Mouse (Mus musculus): Measurements from ENCODE around the gene Gimap9. TPM values are rescaled to one million over a fixed set of nuclear protein-coding genes. Genes with fewer than 3 reads are reported as not detected.

The Gimap9 gene
- polyA plus RNA-seq, 1 experiment from 2014 or later, result 1.8 TPM

DNA sequence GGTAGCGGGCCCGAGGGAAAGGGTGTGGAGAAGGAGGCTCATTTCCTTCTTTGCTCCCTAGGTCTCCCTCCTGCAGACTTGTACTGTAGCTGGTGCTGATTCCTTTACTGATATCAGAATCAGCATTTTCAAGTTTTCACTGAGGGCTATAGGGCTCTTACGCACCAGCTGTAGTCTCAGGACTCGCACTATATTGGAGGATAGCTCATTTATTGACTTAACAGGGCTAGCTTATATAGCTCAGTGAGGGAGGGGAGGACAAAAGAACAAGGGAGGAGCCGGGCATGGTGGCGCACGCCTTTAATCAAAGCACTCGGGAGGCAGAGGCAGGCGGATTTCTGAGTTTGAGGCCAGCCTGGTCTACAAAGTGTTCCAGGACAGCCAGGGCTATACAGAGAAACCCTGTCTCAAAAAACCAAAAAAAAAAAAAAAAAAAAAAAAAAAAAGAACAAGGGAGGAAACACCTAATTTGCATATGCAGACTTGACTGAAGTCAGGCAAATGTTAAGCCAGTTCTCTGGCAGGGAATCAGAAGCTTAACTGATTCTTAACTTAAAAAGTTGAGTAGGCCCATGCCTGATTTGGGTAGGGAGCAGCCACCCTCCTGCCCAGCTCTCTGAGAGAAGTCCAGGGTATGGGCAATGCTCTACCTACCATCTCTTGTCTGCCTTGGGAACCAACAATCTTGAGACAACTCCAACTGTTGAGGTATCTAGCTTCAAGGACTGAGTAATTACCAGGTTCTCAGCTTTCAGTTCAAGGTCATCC is 1.5 kb upstream of the Gimap9 start:
- no peak overlapping the region for H3K27ac ChIP-seq (ENCODE audit: low read depth, low read length)
- no peak overlapping the region for H3K4me2 ChIP-seq (ENCODE audit: low read length)
- no peaks in the 10 kb centered on the region for H3K36me3 ChIP-seq (ENCODE audit: control insufficient read depth, insufficient read depth, low read length)
- H3K4me1 ChIP-seq (ENCODE audit: control insufficient read depth, insufficient read depth, low read depth, low read length), result no peaks in the 10 kb centered on the region
- no peak for ATAC-seq
- WGBS, result 95% methylated on average over 9 of the region's 9 CpGs
- H3K9me3 ChIP-seq (ENCODE audit: control insufficient read depth, low read length), result no peaks in the 10 kb centered on the region
- H3K27me3 ChIP-seq (replicated peaks; ENCODE audit: control insufficient read depth, insufficient read depth, low read length), result no peaks in the 10 kb centered on the region
- H3K4me3 ChIP-seq (ENCODE audit: low read length), result no peak overlapping the region
- no peak overlapping the region for H3K9ac ChIP-seq (ENCODE audit: low read depth, low read length)

DNA sequence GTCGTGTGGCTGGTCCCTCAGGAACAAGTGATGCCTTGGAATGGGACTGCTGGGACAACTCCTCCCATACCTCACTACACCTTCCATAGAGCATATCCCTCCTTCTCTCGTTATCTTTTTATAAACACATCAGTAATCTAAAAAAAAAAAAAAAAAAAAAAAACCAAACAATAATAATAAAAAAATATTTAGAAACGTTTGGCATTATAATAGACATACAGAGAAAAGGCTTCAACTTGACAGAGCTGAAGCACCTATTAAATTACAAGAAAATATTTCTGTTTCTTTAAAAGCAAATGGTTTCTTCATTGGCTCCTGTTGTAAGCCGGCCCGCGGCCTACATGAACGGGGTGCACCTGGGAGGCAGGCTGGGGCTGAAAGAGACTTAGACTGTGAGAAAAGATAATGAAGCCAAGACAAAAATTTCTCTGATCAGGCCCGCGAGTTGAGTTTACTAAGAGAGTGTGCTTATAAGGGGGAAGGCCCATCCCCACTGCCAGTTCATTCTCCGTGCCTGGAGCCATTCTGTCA is 464 bp upstream of the Gimap9 start:
- WGBS, result 49% methylated on average over 10 of the region's 10 CpGs
- Histone ChIP-seq H3K27ac (ENCODE audit: low read depth, low read length) (no peak overlapping the region), H3K9ac (ENCODE audit: low read depth, low read length) (no peak overlapping the region), H3K4me3 (ENCODE audit: low read length) (no peak overlapping the region), H3K27me3 (replicated peaks; ENCODE audit: control insufficient read depth, insufficient read depth, low read length) (no peaks in the 10 kb centered on the region), H3K36me3 (ENCODE audit: control insufficient read depth, insufficient read depth, low read length) (no peaks in the 10 kb centered on the region), H3K9me3 (ENCODE audit: control insufficient read depth, low read length) (no peaks in the 10 kb centered on the region), H3K4me1 (ENCODE audit: control insufficient read depth, insufficient read depth, low read depth, low read length) (no peaks in the 10 kb centered on the region), H3K4me2 (ENCODE audit: low read length) (peak overlapping the region; percentile 37)
- no peak for ATAC-seq

DNA sequence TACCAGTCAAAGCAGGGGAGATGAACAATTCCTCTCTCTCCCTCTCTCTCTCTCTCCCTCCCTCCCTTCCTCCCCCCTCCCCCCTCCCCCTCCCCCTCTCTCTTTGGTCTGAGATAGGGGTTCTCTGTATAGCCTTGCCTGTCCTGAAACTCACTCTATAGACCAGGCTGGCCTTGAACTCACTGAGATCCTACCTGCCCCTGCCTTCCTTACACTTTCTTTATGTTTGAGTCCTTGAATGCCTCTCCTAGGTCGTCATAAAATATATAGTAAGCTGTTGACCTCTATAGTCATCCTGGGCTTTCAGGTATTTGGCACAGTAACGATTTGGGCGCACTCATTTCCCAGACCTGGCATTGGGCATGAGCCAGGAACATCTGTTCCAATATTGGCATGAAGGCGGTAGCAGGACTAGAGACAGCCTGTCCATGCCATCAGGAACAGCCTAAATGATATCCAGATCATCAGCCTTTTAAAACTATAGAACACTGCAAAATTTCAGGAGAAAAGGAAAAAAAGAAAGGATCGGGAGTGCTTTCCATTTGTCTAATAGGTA is 1.0 kb downstream of the Gimap9 start:
- Histone ChIP-seq H3K27me3 (replicated peaks; ENCODE audit: control insufficient read depth, insufficient read depth, low read length) (no peaks in the 10 kb centered on the region), H3K9me3 (ENCODE audit: control insufficient read depth, low read length) (no peaks in the 10 kb centered on the region), H3K36me3 (ENCODE audit: control insufficient read depth, insufficient read depth, low read length) (no peaks in the 10 kb centered on the region), H3K9ac (ENCODE audit: low read depth, low read length) (no peak overlapping the region), H3K4me3 (ENCODE audit: low read length) (no peak overlapping the region), H3K4me1 (ENCODE audit: control insufficient read depth, insufficient read depth, low read depth, low read length) (no peaks in the 10 kb centered on the region), H3K4me2 (ENCODE audit: low read length) (no peak overlapping the region), H3K27ac (ENCODE audit: low read depth, low read length) (no peak overlapping the region)
- 74% methylated on average over 5 of the region's 5 CpGs for WGBS
- ATAC-seq, result no peak

DNA sequence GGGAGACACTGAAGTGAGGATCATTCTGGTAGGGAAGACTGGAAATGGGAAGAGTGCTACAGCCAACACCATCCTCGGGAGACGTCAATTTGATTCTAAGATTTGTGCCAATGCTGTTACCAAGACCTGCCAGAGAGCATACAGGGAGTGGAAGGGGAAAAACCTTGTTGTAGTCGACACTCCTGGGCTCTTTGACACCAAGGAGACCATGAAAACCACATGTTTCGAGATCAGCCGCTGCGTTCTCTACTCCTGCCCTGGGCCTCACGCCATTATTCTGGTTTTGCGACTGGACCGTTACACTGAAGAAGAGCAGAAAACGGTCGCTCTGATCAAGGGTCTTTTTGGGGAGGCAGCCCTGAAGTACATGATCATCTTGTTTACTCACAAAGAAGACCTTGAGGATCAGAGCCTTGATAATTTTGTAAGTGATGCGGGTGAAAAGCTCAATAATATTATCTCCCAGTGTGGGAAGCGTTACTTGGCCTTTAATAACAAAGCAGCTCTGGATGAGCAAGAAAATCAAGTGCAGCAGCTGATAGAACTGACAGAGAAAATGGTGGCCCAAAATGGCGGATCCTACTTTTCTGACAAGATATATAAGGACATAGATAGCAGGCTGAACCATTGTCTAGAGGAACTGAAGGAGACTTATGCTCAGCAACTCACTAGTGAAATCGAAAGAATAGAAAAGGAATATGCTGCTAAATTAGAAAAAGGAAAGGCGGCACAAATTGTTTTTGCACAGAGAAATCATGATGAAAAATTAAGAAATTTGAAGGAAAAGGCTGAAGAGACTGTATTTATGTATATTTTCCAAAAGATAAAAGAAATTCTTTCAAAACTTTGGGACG is 1.8 kb downstream of the Gimap9 start:
- no peak for ATAC-seq

DNA sequence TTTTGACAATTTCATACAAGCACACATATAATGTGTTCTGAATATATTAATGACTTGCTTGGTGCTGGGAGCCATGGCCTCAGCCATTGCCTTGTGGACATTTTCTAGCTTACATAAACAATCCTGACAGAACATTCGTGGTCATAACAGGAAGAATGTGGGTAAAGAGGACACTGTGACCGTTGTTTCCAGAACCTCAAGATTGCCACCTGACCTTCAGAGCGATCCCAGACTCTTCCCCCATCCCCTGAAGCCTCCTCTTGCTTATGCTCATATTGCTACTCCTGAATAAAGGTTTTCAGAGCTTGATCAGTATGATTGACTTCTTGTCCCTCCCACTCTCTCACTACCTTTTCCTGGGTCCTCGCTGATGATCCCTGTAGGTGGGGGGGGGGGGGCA is 2.5 kb downstream of the Gimap9 start:
- no peak overlapping the region for H3K4me2 ChIP-seq (ENCODE audit: low read length)
- no peaks in the 10 kb centered on the region for H3K4me1 ChIP-seq (ENCODE audit: control insufficient read depth, insufficient read depth, low read depth, low read length)
- H3K36me3 ChIP-seq (ENCODE audit: control insufficient read depth, insufficient read depth, low read length), result no peaks in the 10 kb centered on the region
- 86% methylated on average over 4 of the region's 4 CpGs for WGBS
- no peak overlapping the region for H3K9ac ChIP-seq (ENCODE audit: low read depth, low read length)
- ATAC-seq, result no peak
- H3K4me3 ChIP-seq (ENCODE audit: low read length), result no peak overlapping the region
- H3K27ac ChIP-seq (ENCODE audit: low read depth, low read length), result no peak overlapping the region
- no peaks in the 10 kb centered on the region for H3K27me3 ChIP-seq (replicated peaks; ENCODE audit: control insufficient read depth, insufficient read depth, low read length)
- H3K9me3 ChIP-seq (ENCODE audit: control insufficient read depth, low read length), result no peaks in the 10 kb centered on the region

More for the DNA sequence above, 1.8 kb downstream of the Gimap9 start:
- Histone ChIP-seq H3K36me3 (ENCODE audit: control insufficient read depth, insufficient read depth, low read length) (no peaks in the 10 kb centered on the region), H3K4me2 (ENCODE audit: low read length) (no peak overlapping the region), H3K27ac (ENCODE audit: low read depth, low read length) (no peak overlapping the region), H3K4me3 (ENCODE audit: low read length) (no peak overlapping the region), H3K27me3 (replicated peaks; ENCODE audit: control insufficient read depth, insufficient read depth, low read length) (no peaks in the 10 kb centered on the region), H3K9ac (ENCODE audit: low read depth, low read length) (no peak overlapping the region), H3K9me3 (ENCODE audit: control insufficient read depth, low read length) (no peaks in the 10 kb centered on the region), H3K4me1 (ENCODE audit: control insufficient read depth, insufficient read depth, low read depth, low read length) (no peaks in the 10 kb centered on the region)
- WGBS, result 93% methylated on average over 17 of the region's 17 CpGs

DNA sequence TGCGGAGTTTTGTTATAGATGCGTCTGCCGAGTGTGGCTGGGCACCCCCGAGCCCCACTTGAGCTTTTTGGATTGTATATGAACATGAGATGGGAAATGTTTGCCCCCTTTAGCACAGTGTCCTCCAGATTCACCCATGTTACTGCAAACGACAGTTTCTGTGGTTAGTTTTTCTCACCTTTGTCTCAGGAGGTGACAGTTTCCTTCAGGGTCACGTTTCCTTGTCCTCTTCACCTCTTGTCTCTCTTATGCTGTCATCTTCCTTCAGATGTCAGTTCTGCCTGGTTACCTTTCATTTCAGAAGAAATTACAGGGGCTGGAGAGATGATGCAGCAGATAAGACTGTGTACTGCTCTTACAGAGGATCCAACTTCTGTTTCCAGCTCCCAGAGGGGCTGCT is 3.8 kb downstream of the Gimap9 start:
- no peak overlapping the region for H3K9ac ChIP-seq (ENCODE audit: low read depth, low read length)
- no peak overlapping the region for H3K4me2 ChIP-seq (ENCODE audit: low read length)
- no peak overlapping the region for H3K4me3 ChIP-seq (ENCODE audit: low read length)
- 87% methylated on average over 6 of the region's 6 CpGs for WGBS
- no peak overlapping the region for H3K27ac ChIP-seq (ENCODE audit: low read depth, low read length)
- ATAC-seq, result no peak
- no peaks in the 10 kb centered on the region for H3K4me1 ChIP-seq (ENCODE audit: control insufficient read depth, insufficient read depth, low read depth, low read length)
- H3K9me3 ChIP-seq (ENCODE audit: control insufficient read depth, low read length), result no peaks in the 10 kb centered on the region
- H3K36me3 ChIP-seq (ENCODE audit: control insufficient read depth, insufficient read depth, low read length), result no peaks in the 10 kb centered on the region
- no peaks in the 10 kb centered on the region for H3K27me3 ChIP-seq (replicated peaks; ENCODE audit: control insufficient read depth, insufficient read depth, low read length)

DNA sequence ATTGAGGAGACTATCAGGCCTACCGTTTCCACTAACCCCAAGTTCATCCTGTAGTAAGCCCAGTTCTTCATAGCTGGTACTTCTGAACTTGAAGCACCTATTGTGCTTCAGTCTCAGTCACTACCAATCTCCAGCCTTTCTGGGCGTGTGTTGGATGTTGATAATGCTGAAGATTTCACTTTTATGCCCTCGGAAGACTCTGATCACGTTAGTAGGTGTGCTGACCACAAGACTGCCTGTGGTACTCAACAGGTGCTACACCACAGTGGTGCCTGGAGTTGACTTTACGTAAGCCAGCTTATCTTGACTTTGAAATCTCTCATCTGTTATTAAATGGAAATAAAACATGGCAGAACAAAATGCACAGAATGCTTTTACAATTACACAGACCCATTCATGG is 4.5 kb downstream of the Gimap9 start:
- no peaks in the 10 kb centered on the region for H3K4me1 ChIP-seq (ENCODE audit: control insufficient read depth, insufficient read depth, low read depth, low read length)
- H3K36me3 ChIP-seq (ENCODE audit: control insufficient read depth, insufficient read depth, low read length), result no peaks in the 10 kb centered on the region
- H3K9ac ChIP-seq (ENCODE audit: low read depth, low read length), result no peak overlapping the region
- no peak overlapping the region for H3K4me3 ChIP-seq (ENCODE audit: low read length)
- no peaks in the 10 kb centered on the region for H3K9me3 ChIP-seq (ENCODE audit: control insufficient read depth, low read length)
- no peak overlapping the region for H3K4me2 ChIP-seq (ENCODE audit: low read length)
- H3K27me3 ChIP-seq (replicated peaks; ENCODE audit: control insufficient read depth, insufficient read depth, low read length), result no peaks in the 10 kb centered on the region
- no peak for ATAC-seq
- no peak overlapping the region for H3K27ac ChIP-seq (ENCODE audit: low read depth, low read length)
- WGBS, result 82% methylated on average over 5 of the region's 5 CpGs

DNA sequence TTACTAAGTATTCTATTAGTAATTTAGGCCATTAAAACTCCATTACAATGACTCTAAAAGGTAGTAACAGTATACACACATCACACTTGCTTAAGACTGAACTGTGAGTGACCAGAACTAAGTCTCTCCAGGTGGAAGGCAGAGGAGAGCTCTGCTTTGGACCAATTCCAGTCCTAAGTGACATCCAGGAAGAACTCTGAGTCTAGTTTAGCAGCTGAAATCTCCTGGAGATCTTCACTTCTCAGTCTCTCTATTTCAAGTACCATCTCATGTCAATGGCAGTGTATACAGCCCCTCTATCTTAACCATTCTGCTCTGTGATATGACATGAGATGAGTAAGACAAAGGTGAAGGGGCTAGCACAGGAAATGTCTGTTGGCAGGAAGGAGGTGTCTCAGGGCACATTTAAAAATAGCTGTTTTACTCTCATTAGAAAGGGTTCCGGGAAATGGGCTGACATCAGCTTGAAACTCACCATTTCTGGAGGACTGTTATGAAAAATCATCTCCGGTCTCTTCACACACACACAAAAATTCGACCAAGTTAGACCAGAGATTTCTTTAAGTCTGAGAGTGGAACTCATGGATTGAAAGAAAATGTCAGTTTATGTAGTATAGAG is 5.7 kb downstream of the Gimap9 start:
- Histone ChIP-seq H3K27me3 (replicated peaks; ENCODE audit: control insufficient read depth, insufficient read depth, low read length) (no peaks in the 10 kb centered on the region), H3K9ac (ENCODE audit: low read depth, low read length) (no peak overlapping the region), H3K27ac (ENCODE audit: low read depth, low read length) (no peak overlapping the region), H3K4me3 (ENCODE audit: low read length) (no peak overlapping the region), H3K4me1 (ENCODE audit: control insufficient read depth, insufficient read depth, low read depth, low read length) (no peaks in the 10 kb centered on the region), H3K9me3 (ENCODE audit: control insufficient read depth, low read length) (no peaks in the 10 kb centered on the region), H3K36me3 (ENCODE audit: control insufficient read depth, insufficient read depth, low read length) (no peaks in the 10 kb centered on the region), H3K4me2 (ENCODE audit: low read length) (no peak overlapping the region)
- 74% methylated on average over 3 of the region's 3 CpGs for WGBS
- ATAC-seq, result no peak

DNA sequence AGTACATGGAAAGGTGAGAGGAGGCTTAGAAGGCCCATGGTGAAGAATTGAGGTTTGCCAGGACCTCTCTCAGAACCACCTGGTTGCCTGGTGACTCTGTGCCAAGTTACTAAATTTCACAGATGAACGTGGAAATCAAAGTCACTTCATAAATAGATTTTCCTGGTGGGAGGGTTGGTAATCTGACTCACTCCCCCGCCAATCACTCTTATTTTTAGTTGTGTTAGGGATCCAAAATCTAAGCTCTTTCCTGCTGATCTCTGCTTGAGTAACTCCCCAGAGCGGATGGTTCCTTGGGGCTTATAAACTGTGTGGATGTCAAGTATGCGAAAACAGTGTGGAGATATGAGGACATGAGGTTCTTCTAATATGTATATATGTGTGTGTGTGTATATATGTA is 6.3 kb downstream of the Gimap9 start:
- ATAC-seq, result no peak
- Histone ChIP-seq H3K27me3 (replicated peaks; ENCODE audit: control insufficient read depth, insufficient read depth, low read length) (no peaks in the 10 kb centered on the region), H3K4me1 (ENCODE audit: control insufficient read depth, insufficient read depth, low read depth, low read length) (no peaks in the 10 kb centered on the region), H3K9ac (ENCODE audit: low read depth, low read length) (no peak overlapping the region), H3K9me3 (ENCODE audit: control insufficient read depth, low read length) (no peaks in the 10 kb centered on the region), H3K4me3 (ENCODE audit: low read length) (no peak overlapping the region), H3K27ac (ENCODE audit: low read depth, low read length) (no peak overlapping the region), H3K4me2 (ENCODE audit: low read length) (no peak overlapping the region), H3K36me3 (ENCODE audit: control insufficient read depth, insufficient read depth, low read length) (no peaks in the 10 kb centered on the region)
- 81% methylated on average over 4 of the region's 4 CpGs for WGBS

Data from hindbrain, embryonic 16.5 days (tissue).